Mouse (Mus musculus): ENCODE measurements around the gene Amdhd1. TPM values are rescaled to one million over a fixed set of nuclear protein-coding genes. Genes with fewer than 3 reads are reported as not detected.

Amdhd1 gene
- polyA plus RNA-seq, 1 experiment from 2014 or later: 22.6 TPM

- H3K4me2 ChIP-seq (ENCODE audit: low read depth, low read length): no peak overlapping the region
- no peaks in the 10 kb centered on the region for H3K9me3 ChIP-seq (replicated peaks; ENCODE audit: control insufficient read depth, low read length)
- 71% methylated on average over 5 of the region's 5 CpGs for WGBS (ENCODE audit: insufficient replicate concordance)
- H3K4me3 ChIP-seq (ENCODE audit: low read depth, low read length): no peak overlapping the region
- H3K27ac ChIP-seq (ENCODE audit: low read length): no peak overlapping the region
- no peaks in the 10 kb centered on the region for H3K27me3 ChIP-seq (ENCODE audit: control insufficient read depth, insufficient read depth, low read depth, low read length)
- no peaks in the 10 kb centered on the region for H3K36me3 ChIP-seq (ENCODE audit: control insufficient read depth, insufficient read depth)
- no peak for ATAC-seq (ENCODE audit: low read depth)
- no peak overlapping the region for H3K9ac ChIP-seq (ENCODE audit: low read depth, low read length)
- H3K4me1 ChIP-seq (ENCODE audit: control insufficient read depth, low read depth, low read length): no peaks in the 10 kb centered on the region
Observed at GRCm38 (mm10) chr10:93519756-93520155, 20.1 kb downstream of the Amdhd1 start.

- no peak overlapping the region for H3K27ac ChIP-seq (ENCODE audit: low read length)
- WGBS (ENCODE audit: insufficient replicate concordance): 72% methylated on average over 8 of the region's 8 CpGs
- no peaks in the 10 kb centered on the region for H3K36me3 ChIP-seq (ENCODE audit: control insufficient read depth, insufficient read depth)
- no peaks in the 10 kb centered on the region for H3K27me3 ChIP-seq (ENCODE audit: control insufficient read depth, insufficient read depth, low read depth, low read length)
- no peaks in the 10 kb centered on the region for H3K9me3 ChIP-seq (replicated peaks; ENCODE audit: control insufficient read depth, low read length)
- H3K4me2 ChIP-seq (ENCODE audit: low read depth, low read length): no peak overlapping the region
- H3K4me1 ChIP-seq (ENCODE audit: control insufficient read depth, low read depth, low read length): no peaks in the 10 kb centered on the region
- ATAC-seq (ENCODE audit: low read depth): no peak
- no peak overlapping the region for H3K4me3 ChIP-seq (ENCODE audit: low read depth, low read length)
- H3K9ac ChIP-seq (ENCODE audit: low read depth, low read length): no peak overlapping the region
Observed at GRCm38 (mm10) chr10:93519159-93519558, 20.7 kb downstream of the Amdhd1 start.

DNA sequence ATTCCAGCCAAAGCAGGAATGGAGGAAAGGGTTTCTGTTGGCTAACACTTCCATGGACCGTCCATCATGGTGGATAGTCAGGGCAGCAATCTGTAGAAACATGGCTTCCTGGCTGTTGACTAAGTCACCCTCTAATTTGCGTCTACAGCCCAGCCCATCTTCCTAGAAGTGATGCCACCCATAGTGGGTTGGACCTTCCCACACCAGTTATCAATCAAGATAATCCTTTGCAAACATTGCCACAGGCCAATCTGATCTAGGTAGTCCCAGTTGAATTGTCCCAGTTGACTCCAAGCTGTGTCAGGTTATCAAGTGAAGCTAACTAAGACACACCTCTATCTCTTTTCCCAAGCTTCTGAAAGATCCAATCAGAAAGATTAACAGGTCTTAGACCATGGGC, 21.2 kb downstream of the Amdhd1 start:
- H3K27ac ChIP-seq (ENCODE audit: low read length): no peak overlapping the region
- no peak overlapping the region for H3K9ac ChIP-seq (ENCODE audit: low read depth, low read length)
- H3K27me3 ChIP-seq (ENCODE audit: control insufficient read depth, insufficient read depth, low read depth, low read length): no peaks in the 10 kb centered on the region
- whole genome bisulfite sequencing (ENCODE audit: insufficient replicate concordance): 55% methylated on average over 2 of the region's 2 CpGs
- no peak overlapping the region for H3K4me2 ChIP-seq (ENCODE audit: low read depth, low read length)
- no peaks in the 10 kb centered on the region for H3K9me3 ChIP-seq (replicated peaks; ENCODE audit: control insufficient read depth, low read length)
- H3K4me1 ChIP-seq (ENCODE audit: control insufficient read depth, low read depth, low read length): no peaks in the 10 kb centered on the region
- no peak overlapping the region for H3K4me3 ChIP-seq (ENCODE audit: low read depth, low read length)
- no peaks in the 10 kb centered on the region for H3K36me3 ChIP-seq (ENCODE audit: control insufficient read depth, insufficient read depth)
- ATAC-seq (ENCODE audit: low read depth): no peak

GRCm38 (mm10) chr10:93518186-93518585, 21.6 kb downstream of the Amdhd1 start:
- Histone ChIP-seq H3K9ac (ENCODE audit: low read depth, low read length) (no peak overlapping the region), H3K4me2 (ENCODE audit: low read depth, low read length) (no peak overlapping the region), H3K27me3 (ENCODE audit: control insufficient read depth, insufficient read depth, low read depth, low read length) (no peaks in the 10 kb centered on the region), H3K27ac (ENCODE audit: low read length) (0 out of 2 replicates have a peak overlapping the region, but pooled peaks have one; percentile 47), H3K4me3 (ENCODE audit: low read depth, low read length) (no peak overlapping the region), H3K9me3 (replicated peaks; ENCODE audit: control insufficient read depth, low read length) (no peaks in the 10 kb centered on the region), H3K4me1 (ENCODE audit: control insufficient read depth, low read depth, low read length) (no peaks in the 10 kb centered on the region), H3K36me3 (ENCODE audit: control insufficient read depth, insufficient read depth) (no peaks in the 10 kb centered on the region)
- no peak for ATAC-seq (ENCODE audit: low read depth)
- 51% methylated on average over 4 of the region's 4 CpGs for WGBS (ENCODE audit: insufficient replicate concordance)

DNA sequence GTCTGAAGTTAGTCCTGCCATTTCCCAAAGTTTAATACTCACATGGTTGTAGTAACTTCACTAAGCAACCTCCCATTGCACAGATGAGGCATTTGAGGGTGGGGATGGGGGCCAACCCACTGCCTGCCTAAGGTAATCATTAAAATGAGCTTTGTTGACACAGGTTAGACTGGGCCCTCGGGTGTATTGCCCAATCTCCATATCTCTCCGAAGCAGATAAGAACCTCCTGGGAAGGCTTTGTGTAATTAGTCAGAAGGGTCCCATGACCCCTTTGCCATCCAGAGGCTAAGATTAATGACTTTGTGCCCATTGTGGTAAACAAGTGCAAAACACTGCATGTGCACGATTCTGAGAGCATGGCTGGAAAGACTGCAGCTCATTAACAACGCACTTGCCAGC, 22.1 kb downstream of the Amdhd1 start:
- Histone ChIP-seq H3K36me3 (ENCODE audit: control insufficient read depth, insufficient read depth) (no peaks in the 10 kb centered on the region), H3K27ac (ENCODE audit: low read length) (0 out of 2 replicates have a peak overlapping the region, but pooled peaks have one; percentile 47), H3K4me3 (ENCODE audit: low read depth, low read length) (no peak overlapping the region), H3K9me3 (replicated peaks; ENCODE audit: control insufficient read depth, low read length) (no peaks in the 10 kb centered on the region), H3K4me2 (ENCODE audit: low read depth, low read length) (no peak overlapping the region), H3K27me3 (ENCODE audit: control insufficient read depth, insufficient read depth, low read depth, low read length) (no peaks in the 10 kb centered on the region), H3K4me1 (ENCODE audit: control insufficient read depth, low read depth, low read length) (no peaks in the 10 kb centered on the region), H3K9ac (ENCODE audit: low read depth, low read length) (no peak overlapping the region)
- WGBS (ENCODE audit: insufficient replicate concordance): 28% methylated on average over 4 of the region's 4 CpGs
- peak; percentile 89 for ATAC-seq (ENCODE audit: low read depth)

- no peak overlapping the region for H3K9ac ChIP-seq (ENCODE audit: low read depth, low read length)
- H3K4me2 ChIP-seq (ENCODE audit: low read depth, low read length): no peak overlapping the region
- H3K36me3 ChIP-seq (ENCODE audit: control insufficient read depth, insufficient read depth): no peaks in the 10 kb centered on the region
- no peaks in the 10 kb centered on the region for H3K4me1 ChIP-seq (ENCODE audit: control insufficient read depth, low read depth, low read length)
- no peak overlapping the region for H3K4me3 ChIP-seq (ENCODE audit: low read depth, low read length)
- H3K27me3 ChIP-seq (ENCODE audit: control insufficient read depth, insufficient read depth, low read depth, low read length): no peaks in the 10 kb centered on the region
- H3K27ac ChIP-seq (ENCODE audit: low read length): peak overlapping the region; percentile 57
- 63% methylated on average over 12 of the region's 12 CpGs for WGBS (ENCODE audit: insufficient replicate concordance)
- no peaks in the 10 kb centered on the region for H3K9me3 ChIP-seq (replicated peaks; ENCODE audit: control insufficient read depth, low read length)
- peak; percentile 50 for ATAC-seq (ENCODE audit: low read depth)
Observed at GRCm38 (mm10) chr10:93515927-93516326, 23.9 kb downstream of the Amdhd1 start.

DNA sequence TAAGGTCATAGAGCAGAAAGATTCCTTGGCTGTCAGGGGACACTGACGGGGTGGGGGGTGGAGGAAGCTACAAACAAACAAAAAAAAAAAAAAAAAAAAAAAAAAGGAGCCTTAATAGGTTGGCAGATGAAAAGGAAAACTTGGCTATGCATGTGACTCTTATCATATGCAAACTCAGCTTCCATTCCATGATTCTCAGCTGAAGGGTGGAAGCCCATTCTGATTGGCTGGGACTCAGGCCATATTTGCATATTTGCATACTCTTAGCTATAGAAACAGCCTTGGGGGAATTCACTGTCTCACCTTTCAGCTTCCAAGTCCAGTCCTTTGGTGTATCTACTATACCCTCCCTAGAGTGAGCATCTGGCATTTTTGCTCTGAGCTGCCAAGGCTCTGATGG, 24.4 kb downstream of the Amdhd1 start:
- Histone ChIP-seq H3K36me3 (ENCODE audit: control insufficient read depth, insufficient read depth) (no peaks in the 10 kb centered on the region), H3K4me3 (ENCODE audit: low read depth, low read length) (no peak overlapping the region), H3K27me3 (ENCODE audit: control insufficient read depth, insufficient read depth, low read depth, low read length) (no peaks in the 10 kb centered on the region), H3K9ac (ENCODE audit: low read depth, low read length) (no peak overlapping the region), H3K4me2 (ENCODE audit: low read depth, low read length) (no peak overlapping the region), H3K4me1 (ENCODE audit: control insufficient read depth, low read depth, low read length) (no peaks in the 10 kb centered on the region), H3K9me3 (replicated peaks; ENCODE audit: control insufficient read depth, low read length) (no peaks in the 10 kb centered on the region), H3K27ac (ENCODE audit: low read length) (no peak overlapping the region)
- 23% methylated on average over 1 of the region's 1 CpGs for WGBS (ENCODE audit: insufficient replicate concordance)
- ATAC-seq (ENCODE audit: low read depth): no peak

GRCm38 (mm10) chr10:93509532-93510153, 30.2 kb downstream of the Amdhd1 start:
- Histone ChIP-seq H3K27ac (ENCODE audit: low read length) (no peak overlapping the region), H3K9ac (ENCODE audit: low read depth, low read length) (no peak overlapping the region), H3K36me3 (ENCODE audit: control insufficient read depth, insufficient read depth) (no peaks in the 10 kb centered on the region), H3K4me3 (ENCODE audit: low read depth, low read length) (no peak overlapping the region), H3K27me3 (ENCODE audit: control insufficient read depth, insufficient read depth, low read depth, low read length) (no peaks in the 10 kb centered on the region), H3K4me1 (ENCODE audit: control insufficient read depth, low read depth, low read length) (no peaks in the 10 kb centered on the region), H3K9me3 (replicated peaks; ENCODE audit: control insufficient read depth, low read length) (no peaks in the 10 kb centered on the region), H3K4me2 (ENCODE audit: low read depth, low read length) (no peak overlapping the region)
- 62% methylated on average over 15 of the region's 15 CpGs for WGBS (ENCODE audit: insufficient replicate concordance)
- ATAC-seq (ENCODE audit: low read depth): no peak

- Histone ChIP-seq H3K9ac (ENCODE audit: low read depth, low read length) (no peak overlapping the region), H3K36me3 (ENCODE audit: control insufficient read depth, insufficient read depth) (no peaks in the 10 kb centered on the region), H3K4me2 (ENCODE audit: low read depth, low read length) (no peak overlapping the region), H3K9me3 (replicated peaks; ENCODE audit: control insufficient read depth, low read length) (no peaks in the 10 kb centered on the region), H3K27ac (ENCODE audit: low read length) (no peak overlapping the region), H3K4me1 (ENCODE audit: control insufficient read depth, low read depth, low read length) (no peaks in the 10 kb centered on the region), H3K4me3 (ENCODE audit: low read depth, low read length) (no peak overlapping the region), H3K27me3 (ENCODE audit: control insufficient read depth, insufficient read depth, low read depth, low read length) (no peaks in the 10 kb centered on the region)
- WGBS (ENCODE audit: insufficient replicate concordance): 70% methylated on average over 7 of the region's 7 CpGs
- ATAC-seq (ENCODE audit: low read depth): no peak
Observed at GRCm38 (mm10) chr10:93508383-93508970, 31.4 kb downstream of the Amdhd1 start.

All from liver, embryonic 16.5 days (tissue).